Mouse (Mus musculus) adrenal gland, postnatal 0 days (tissue): ENCODE data around the gene Fgf12. TPM values are rescaled to one million over a fixed set of nuclear protein-coding genes. Genes with fewer than 3 reads are reported as not detected.

ENCODE experiments used
- microRNA-seq: library from miRNA; unstranded; fragments of <30 nt; microRNA quantifications from one replicate; pipeline ENCODE4, GENCODE M21; 2016; ENCODE audit warnings: borderline replicate concordance; ENCODE audit not compliant: insufficient number of aligned reads
- polyA plus RNA-seq: library from polyadenylated mRNA; unstranded; fragments of >200 nt; fragmentation: Nextera tagmentation; extraction: Ambion mirVana; gene quantifications from 2 replicates; pipeline ENCODE4 v1.2.1, GENCODE M21; 2015

Fgf12 gene
- 1.6 and 2.0 TPM in 2 replicates for polyA plus RNA-seq

DNA sequence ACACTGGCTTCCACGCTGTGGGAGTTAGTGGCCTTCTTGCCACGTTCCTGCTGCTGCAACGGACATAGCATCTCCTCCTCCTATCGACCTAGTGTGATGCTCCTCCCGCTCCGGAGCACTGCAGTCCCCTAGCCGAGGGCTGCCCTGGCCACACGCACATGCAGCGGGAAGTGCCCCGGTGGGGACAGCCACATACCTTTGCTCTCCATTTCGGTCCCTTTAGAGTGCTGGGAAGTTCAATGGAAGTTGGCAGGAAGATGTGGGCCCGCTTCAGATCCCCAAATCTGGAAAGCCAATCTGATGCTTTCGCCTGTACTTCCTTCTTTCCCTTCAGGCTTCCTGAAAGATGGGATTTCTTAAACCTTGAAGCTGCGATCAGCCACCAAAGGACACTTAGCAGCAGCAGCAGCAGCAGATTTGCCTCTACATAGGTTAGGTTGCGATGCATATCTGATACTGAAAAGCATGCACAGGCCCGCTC lies at the start of gene Fgf12:
Gene Fgf12, minus strand, starts transcription at position 431 of the 481 bp plus-strand sequence.

Small RNAs within 50 kb of the gene (microRNA-seq; reads per million reads assigned to microRNA genes)
- gene Mir690: not detected

Other genes with a start within 250 kb of the Fgf12 start
- gene Mb21d2, start 176.6 kb upstream of the Fgf12 start, polyA plus RNA-seq: 5.2 and 7.1 TPM in 2 replicates